Mouse (Mus musculus) thymus, postnatal 14 days (tissue): ENCODE results near the gene Tex35.

Experiments
- DNase-seq: peaks from one replicate; pipeline ENCODE4 v3.0.0; 2021

Gene Tex35

DNA sequence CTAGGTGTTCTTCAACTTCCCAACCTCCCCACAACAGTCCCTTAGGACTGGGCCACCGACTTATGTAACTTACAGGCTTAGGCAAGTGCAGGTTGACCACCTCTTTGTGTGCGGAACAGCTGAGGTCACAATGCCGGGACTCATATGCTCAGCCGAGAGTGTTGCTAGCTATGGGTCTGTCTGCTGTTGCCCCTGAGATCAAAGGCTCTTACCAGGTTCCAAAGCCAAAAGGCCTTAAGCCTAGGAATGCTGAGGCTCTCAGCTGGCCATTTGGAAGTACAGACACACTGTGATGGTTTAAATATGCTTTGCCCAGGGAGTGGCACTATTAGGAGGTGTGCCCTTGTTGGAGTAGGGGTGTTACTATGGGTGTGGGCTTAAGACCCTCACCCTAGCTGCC is at the start of gene Tex35:
Tex35 (minus strand) TSS at position 101 of the 400 bp plus-strand sequence.
- DNase-seq: no peak

- no peak for DNase-seq
These were observed 45.3 kb upstream of the Tex35 start for GRCm38 (mm10) chr1:157153781-157154180.

GRCm38 (mm10) chr1:157150107-157150506 is 41.6 kb upstream of the Tex35 start:
- DNase-seq: no peak

DNA sequence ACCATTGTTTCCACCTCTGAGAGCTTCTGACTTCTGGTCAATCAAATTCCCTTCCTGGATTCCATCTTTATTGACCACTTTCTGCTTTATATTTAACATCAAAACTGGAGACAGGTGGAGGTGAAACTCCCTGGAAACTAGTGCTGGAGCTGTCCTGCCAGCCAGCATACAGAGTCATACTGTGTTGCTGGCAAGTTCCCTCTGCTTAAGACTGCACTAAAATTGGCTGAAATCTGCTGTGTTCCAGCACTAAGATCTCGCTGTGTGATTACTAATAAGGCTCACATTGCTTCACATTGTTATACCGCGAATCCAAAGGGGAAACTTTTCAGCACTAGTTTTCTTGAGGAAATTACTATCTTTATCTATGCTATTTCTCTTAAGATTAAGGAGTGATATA is 36.1 kb upstream of the Tex35 start:
- no peak for DNase-seq

- DNase-seq: no peak
These were observed 34.9 kb upstream of the Tex35 start for GRCm38 (mm10) chr1:157143326-157143932.

GRCm38 (mm10) chr1:157141014-157141413 is 32.5 kb upstream of the Tex35 start:
- no peak for DNase-seq

DNA sequence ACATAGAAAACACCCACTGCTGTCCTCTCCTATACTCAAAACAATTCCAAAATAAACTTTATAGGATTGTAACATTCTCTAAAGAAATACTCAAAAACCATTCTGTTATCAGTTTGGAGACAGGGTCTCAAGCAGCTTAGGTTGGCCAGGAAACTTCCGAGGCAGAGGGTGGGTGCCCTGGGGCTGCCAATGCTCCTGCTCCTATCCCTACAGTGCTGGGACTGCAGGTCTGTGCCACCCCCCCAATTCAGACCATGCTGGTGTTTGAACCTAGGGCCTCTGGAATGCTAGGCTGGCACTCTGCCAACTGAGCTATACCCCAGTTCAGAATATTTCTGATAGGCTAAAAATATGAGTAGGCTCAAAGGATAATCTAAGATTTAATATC is 29.4 kb upstream of the Tex35 start:
- no peak for DNase-seq

DNA sequence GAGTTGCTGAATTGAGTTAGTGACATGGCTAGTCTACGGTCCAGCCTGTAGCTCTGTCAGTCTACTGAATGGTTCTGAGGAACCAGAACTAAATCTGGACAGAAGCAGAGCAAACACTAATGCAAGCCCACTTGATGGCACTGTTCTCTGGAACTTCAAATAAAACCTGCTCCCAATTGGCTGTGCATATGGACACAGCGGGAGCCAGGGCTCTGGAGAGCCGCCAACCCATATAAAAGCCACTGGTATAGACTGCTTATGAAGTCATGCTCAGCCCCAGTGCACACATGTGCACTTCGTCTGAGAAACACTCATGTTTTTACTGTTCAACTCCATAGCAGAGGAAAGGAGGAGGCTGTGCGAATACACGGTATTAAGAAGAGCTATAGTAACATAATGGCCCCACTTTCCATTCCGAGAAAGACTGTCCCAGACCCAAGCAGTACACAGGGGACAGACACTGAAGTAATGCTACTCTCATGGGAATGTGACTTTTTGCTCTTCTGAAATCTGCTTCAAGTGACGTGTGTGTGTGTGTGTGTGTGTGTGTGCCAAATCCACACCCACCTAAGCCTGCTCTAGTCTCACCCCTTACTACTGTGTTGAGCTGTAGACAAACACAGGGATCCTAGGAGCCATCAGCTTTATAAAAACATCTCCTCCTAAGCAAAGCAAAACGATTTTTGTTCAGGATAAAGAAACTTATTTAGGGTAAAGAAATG is 28.8 kb upstream of the Tex35 start:
- no peak for DNase-seq

GRCm38 (mm10) chr1:157128219-157128618 is 19.7 kb upstream of the Tex35 start:
- DNase-seq: no peak

GRCm38 (mm10) chr1:157123836-157124235 is 15.4 kb upstream of the Tex35 start:
- no peak for DNase-seq

- no peak for DNase-seq
These were observed 10.7 kb upstream of the Tex35 start for GRCm38 (mm10) chr1:157119168-157119567.

- DNase-seq: no peak
These were observed 9.0 kb upstream of the Tex35 start for GRCm38 (mm10) chr1:157117440-157117839.

DNA sequence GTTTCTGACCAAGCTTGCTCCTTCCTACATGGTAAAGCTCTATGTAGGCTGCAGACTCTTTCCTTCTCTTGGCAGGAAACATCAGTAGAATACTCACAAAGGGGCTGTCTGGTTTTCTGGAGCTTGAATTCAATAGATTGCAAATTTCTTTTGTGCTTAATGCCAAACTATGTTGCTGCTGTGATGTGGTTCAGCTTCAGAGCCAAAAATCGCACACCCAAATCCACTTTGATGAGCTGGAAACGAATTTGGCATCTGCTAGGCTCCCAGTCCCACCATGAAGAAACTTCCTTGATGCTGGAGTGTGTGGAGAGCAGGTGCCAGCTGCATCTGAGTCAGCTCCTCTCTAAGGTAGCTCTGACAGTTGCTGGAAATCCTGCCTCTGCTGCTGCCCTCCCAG is 6.0 kb upstream of the Tex35 start:
- DNase-seq: no peak

- no peak for DNase-seq
These were observed 1.9 kb upstream of the Tex35 start for GRCm38 (mm10) chr1:157110287-157110835.

GRCm38 (mm10) chr1:157101122-157101865 is 7.2 kb downstream of the Tex35 start:
- DNase-seq: peak; percentile 60

DNA sequence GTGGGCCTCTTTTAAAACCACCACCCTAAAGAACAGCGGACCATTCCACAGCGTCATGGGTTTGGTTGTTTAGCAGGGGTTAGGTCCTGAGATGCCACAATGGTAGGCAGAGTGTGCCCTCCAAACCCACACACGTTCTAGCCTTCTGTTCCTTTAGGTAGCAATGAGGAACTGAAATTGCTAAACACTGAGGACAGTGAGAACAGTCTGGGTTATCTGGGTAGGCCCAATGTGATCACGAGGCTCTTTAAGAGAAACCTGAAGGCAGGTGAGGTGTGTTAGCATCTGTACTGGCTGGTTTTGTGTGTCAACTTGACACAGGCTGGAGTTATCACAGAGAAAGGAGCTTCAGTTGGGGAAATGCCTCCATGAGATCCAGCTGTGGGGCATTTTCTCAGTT is 12.9 kb downstream of the Tex35 start:
- no peak for DNase-seq

- DNase-seq: no peak
These were observed 15.9 kb downstream of the Tex35 start for GRCm38 (mm10) chr1:157092622-157093021.

DNA sequence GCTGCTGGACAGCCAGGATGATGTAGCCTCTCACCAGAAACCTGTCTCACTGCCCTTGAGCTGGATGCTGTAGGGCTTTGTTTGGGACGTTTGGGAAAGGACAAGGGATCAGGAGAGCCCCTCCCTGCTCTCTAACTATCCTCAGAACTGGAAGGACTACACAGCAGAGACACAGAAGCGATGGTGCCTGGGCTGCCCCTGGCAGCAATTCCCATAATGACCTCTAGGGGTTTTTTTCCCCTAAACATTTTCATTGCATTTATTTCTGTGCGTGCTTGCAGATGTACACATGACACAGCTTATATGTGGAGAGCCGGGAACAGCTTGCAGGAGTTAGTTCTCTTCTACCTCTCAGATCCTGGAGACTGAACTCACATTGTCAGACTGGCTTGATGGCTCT is 16.3 kb downstream of the Tex35 start:
- DNase-seq: no peak

GRCm38 (mm10) chr1:157090835-157091234 is 17.6 kb downstream of the Tex35 start:
- no peak for DNase-seq

GRCm38 (mm10) chr1:157086097-157086994 is 22.1 kb downstream of the Tex35 start:
- DNase-seq: peak; percentile 61

DNA sequence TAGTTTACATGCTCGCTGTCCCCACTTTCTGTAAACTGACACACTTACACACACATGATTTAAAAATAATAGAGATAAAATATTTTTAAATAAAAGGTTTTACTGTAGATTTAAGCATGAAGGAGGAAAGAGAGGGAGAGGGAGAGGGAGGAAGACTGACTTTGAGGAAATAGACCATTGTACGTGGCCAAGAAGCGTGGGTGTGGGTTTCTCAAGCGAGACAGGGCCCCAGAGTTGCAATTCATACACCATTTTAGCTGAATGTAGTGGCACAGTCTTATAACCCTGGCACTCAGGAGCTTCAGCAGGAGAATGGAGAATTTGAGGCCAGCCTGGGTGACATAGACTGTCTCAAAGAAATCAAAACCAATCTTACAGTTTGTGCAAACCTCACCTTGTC is 25.5 kb downstream of the Tex35 start:
- no peak for DNase-seq

DNA sequence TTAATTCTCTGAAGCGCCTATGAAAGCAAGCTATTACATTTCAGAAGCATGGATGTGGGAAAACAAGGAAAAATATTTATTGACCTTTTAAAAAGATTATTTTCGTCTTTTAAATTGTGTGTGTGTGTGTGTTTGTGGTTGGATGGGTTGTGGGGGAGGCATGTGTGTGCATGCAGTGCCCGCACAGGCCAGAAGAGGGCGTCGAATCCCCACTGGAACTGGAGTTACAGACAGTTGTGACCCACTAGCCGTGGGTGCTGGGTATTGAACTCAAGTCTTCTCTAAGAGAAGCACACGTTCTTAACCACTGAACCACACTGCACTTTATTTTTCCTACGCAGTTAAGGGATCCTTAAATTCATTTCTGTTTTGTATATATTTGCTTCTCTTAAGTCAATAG is 26.5 kb downstream of the Tex35 start:
- DNase-seq: no peak
